Mouse (Mus musculus) G1E (cell line): ENCODE data around the gene Map7d1.

Source experiments
- CTCF ChIP-seq: IDR thresholded peaks from 2 replicates; pipeline ENCODE4 v1.5.1; 2012; ENCODE audit warnings: low read depth, low read length, inconsistent platforms, mixed read lengths
- GATA1 ChIP-seq: IDR thresholded peaks from 2 replicates; pipeline ENCODE4 v1.6.1; 2012; ENCODE audit warnings: borderline replicate concordance, low read length, inconsistent platforms, mixed read lengths
- GATA2 ChIP-seq: IDR thresholded peaks from 2 replicates; pipeline ENCODE4 v1.6.1; 2012; ENCODE audit warnings: low read depth, low read length, inconsistent platforms, borderline replicate concordance
- POLR2AphosphoS5 ChIP-seq: IDR thresholded peaks from 2 replicates; pipeline ENCODE4 v1.6.1; 2012; ENCODE audit warnings: low read depth, low read length, inconsistent platforms; ENCODE audit not compliant: insufficient replicate concordance

- TF ChIP-seq CTCF (no peak), GATA2 (no peak), GATA1 (no peak), POLR2AphosphoS5 (no peak)
Observed at GRCm38 (mm10) chr4:126226640-126227039, 29.5 kb downstream of the Map7d1 start.
